Mouse (Mus musculus): ENCODE results near the gene Cfap99. TPM values are rescaled to one million over a fixed set of nuclear protein-coding genes. Genes with fewer than 3 reads are reported as not detected.

The Cfap99 gene
- total and polyA plus RNA-seq, 3 experiments, result not detected

GRCm38 (mm10) chr5:34278058-34278457 lies 10.3 kb upstream of the Cfap99 start:
- peak; percentile 18 for DNase-seq (ENCODE audit: low read depth, low spot score)
- H3K36me3 ChIP-seq (ENCODE audit: control insufficient read depth in 1 of 2, insufficient read depth in 2 of 2, low read length in 2 of 2), result no peaks in the 10 kb centered on the region
- no peaks in the 10 kb centered on the region for H3K4me1 ChIP-seq (ENCODE audit: control insufficient read depth in 1 of 2, insufficient read depth in 2 of 2, low read length in 2 of 2)
- no peak overlapping the region for H3K9ac ChIP-seq (ENCODE audit: control insufficient read depth, low read depth, low read length, poor library complexity, severe bottlenecking)
- H3K79me2 ChIP-seq (ENCODE audit: control insufficient read depth, insufficient read depth, low read length, poor library complexity), result no peaks in the 10 kb centered on the region
- no peaks in the 10 kb centered on the region; a peak in 4 of 4 replicates for H3K27me3 ChIP-seq (ENCODE audit: control insufficient read depth in 1 of 2, insufficient read depth in 2 of 2, low read length in 2 of 2)
- TF ChIP-seq ZKSCAN1 (IDR thresholded peaks at IDR 0.05; ENCODE audit: low read depth, low read length) (no peak), RAD21 (IDR thresholded peaks at IDR 0.05; ENCODE audit: low read depth, low read length) (no peak), USF1 (IDR thresholded peaks at IDR 0.05; ENCODE audit: low read depth, low read length) (no peak), HCFC1 (IDR thresholded peaks at IDR 0.05; ENCODE audit: low read depth, low read length) (no peak), ETS1 (IDR thresholded peaks at IDR 0.05; ENCODE audit: low read depth, low read length) (no peak), MXI1 (IDR thresholded peaks at IDR 0.05; ENCODE audit: low read depth, low read length) (no peak), NELFE (IDR thresholded peaks at IDR 0.05; ENCODE audit: low read depth, low read length) (no peak), USF2 (IDR thresholded peaks at IDR 0.05; ENCODE audit: borderline replicate concordance in 1 of 2, insufficient read depth in 1 of 2, low read depth in 1 of 2, low read length in 2 of 2) (no peak), GATA1 (IDR thresholded peaks at IDR 0.05; ENCODE audit: low read depth, low read length) (no peak), MAX (IDR thresholded peaks at IDR 0.05; ENCODE audit: low read length) (no peak), MYC (IDR thresholded peaks at IDR 0.05; ENCODE audit: low read depth, low read length) (no peak), TCF12 (IDR thresholded peaks at IDR 0.05; ENCODE audit: low read depth, low read length) (no peak), BHLHE40 (IDR thresholded peaks at IDR 0.05; ENCODE audit: borderline replicate concordance, low read depth, low read length) (no peak), MEF2A (IDR thresholded peaks at IDR 0.05; ENCODE audit: extremely low read depth, insufficient replicate concordance, low read depth, low read length, poor library complexity, severe bottlenecking) (no peak), POLR2AphosphoS2 (IDR thresholded peaks at IDR 0.05; ENCODE audit: low read length) (no peak), ZNF384 (IDR thresholded peaks at IDR 0.05; ENCODE audit: low read depth, low read length) (no peak), JUND (IDR thresholded peaks at IDR 0.05; ENCODE audit: low read depth, low read length) (no peak)
- no peak overlapping the region for H3K4me3 ChIP-seq (ENCODE audit: control insufficient read depth in 1 of 2, insufficient read depth in 1 of 2, low read depth in 2 of 2, low read length in 2 of 2)
- H3K9me3 ChIP-seq (replicated peaks; ENCODE audit: insufficient read depth, low read length), result no peaks in the 10 kb centered on the region
- H3K27ac ChIP-seq (ENCODE audit: control insufficient read depth, low read depth, low read length), result no peak overlapping the region

- Histone ChIP-seq H3K36me3 (ENCODE audit: control insufficient read depth in 1 of 2, insufficient read depth in 2 of 2, low read length in 2 of 2) (no peaks in the 10 kb centered on the region), H3K79me2 (ENCODE audit: control insufficient read depth, insufficient read depth, low read length, poor library complexity) (no peaks in the 10 kb centered on the region), H3K9ac (ENCODE audit: control insufficient read depth, low read depth, low read length, poor library complexity, severe bottlenecking) (no peak overlapping the region), H3K9me3 (replicated peaks; ENCODE audit: insufficient read depth, low read length) (no peaks in the 10 kb centered on the region), H3K4me3 (ENCODE audit: control insufficient read depth in 1 of 2, insufficient read depth in 1 of 2, low read depth in 2 of 2, low read length in 2 of 2) (no peak overlapping the region), H3K27ac (ENCODE audit: control insufficient read depth, low read depth, low read length) (no peak overlapping the region), H3K27me3 (ENCODE audit: control insufficient read depth in 1 of 2, insufficient read depth in 2 of 2, low read length in 2 of 2) (peaks cover 0 to 9% of the 10 kb centered on the region in 2 experiments), H3K4me1 (ENCODE audit: control insufficient read depth in 1 of 2, insufficient read depth in 2 of 2, low read length in 2 of 2) (no peaks in the 10 kb centered on the region)
- no peak for DNase-seq (ENCODE audit: low read depth, low spot score)
- TF ChIP-seq ELF1 (IDR thresholded peaks at IDR 0.05; ENCODE audit: low read depth, low read length), result no peak
- TF ChIP-seq CTCF (IDR thresholded peaks at IDR 0.05 in 2 of 3, conservative IDR thresholded peaks at IDR 0.05 in 1 of 3; ENCODE audit: control insufficient read depth in 1 of 3, insufficient read depth in 1 of 3, low read depth in 2 of 3, low read length in 3 of 3, poor library complexity in 1 of 3, severe bottlenecking in 1 of 3), result no peak
- no peak for TF ChIP-seq GATA1 (IDR thresholded peaks at IDR 0.05; ENCODE audit: low read depth, low read length)
- TF ChIP-seq TBP (IDR thresholded peaks at IDR 0.05; ENCODE audit: low read depth, low read length), result no peak
- no peak for TF ChIP-seq MYB (IDR thresholded peaks at IDR 0.05; ENCODE audit: low read depth, low read length)
- TF ChIP-seq BHLHE40 (IDR thresholded peaks at IDR 0.05; ENCODE audit: borderline replicate concordance, low read depth, low read length), result no peak
These were observed 9.2 kb upstream of the Cfap99 start for GRCm38 (mm10) chr5:34279214-34279613.
